Mouse (Mus musculus) olfactory bulb, adult 2 months (tissue): Measurements from ENCODE around the gene Des.

Experiments
- CTCF ChIP-seq: fragments of 200-500 bp; IDR thresholded peaks from 2 replicates; pipeline ENCODE4 v1.5.1; 2012; ENCODE audit warnings: low read depth, mild to moderate bottlenecking, low read length, moderate library complexity; ENCODE audit not compliant: insufficient read depth
- POLR2A ChIP-seq: fragments of 200-500 bp; IDR thresholded peaks from 2 replicates; pipeline ENCODE4 v1.6.1; 2012; ENCODE audit warnings: mild to moderate bottlenecking, low read depth, low read length, moderate library complexity; ENCODE audit not compliant: insufficient read depth

- no peak for TF ChIP-seq CTCF
- TF ChIP-seq POLR2A, result no peak
Measured at GRCm38 (mm10) chr1:75412196-75412595, 52.1 kb downstream of the Des start.
